Comparison of ENCODE assay signal across 1 mouse cellular context in the genomic region with DNA sequence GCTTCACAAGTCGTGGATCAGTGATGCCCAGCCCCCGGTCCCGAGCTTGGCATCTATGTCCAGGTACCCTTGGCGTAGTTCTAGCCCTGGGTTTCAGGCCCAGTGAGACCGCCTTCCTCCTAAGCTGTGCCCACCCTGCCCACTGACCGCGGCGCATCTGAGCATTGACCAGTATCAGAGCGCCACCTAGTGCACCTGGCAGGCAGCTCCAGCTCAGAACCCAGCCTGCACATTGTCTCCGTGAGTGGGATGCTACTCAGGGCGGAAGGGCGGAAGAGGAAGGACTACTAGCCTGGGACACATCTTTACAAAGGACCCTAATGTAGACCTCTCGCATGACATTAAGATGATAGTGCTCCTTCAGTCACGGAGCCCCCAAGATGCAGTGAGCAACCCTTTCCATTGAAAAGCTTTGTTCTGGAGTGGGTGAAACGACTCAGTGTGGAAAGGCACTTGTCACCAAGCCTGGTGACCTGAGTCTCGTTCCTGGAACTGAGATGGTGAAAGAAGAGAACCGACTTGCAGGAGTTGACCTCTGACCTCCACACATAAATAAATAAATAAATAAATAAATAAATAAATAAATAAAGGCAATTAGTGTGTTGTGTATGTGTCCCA.
TF ChIP-seq lines count a peak whose summit lies in the region.

No protein-coding gene starts in this region.

TF ChIP-seq in CH12.LX, 34 proteins besides CTCF, POLR2A, EP300 and RAD21:
- TF ChIP-seq ZC3H11A (IDR thresholded peaks at IDR 0.05; ENCODE audit: low read depth, low read length) (0 out of 2 replicates have a peak, but pooled peaks have one; percentile 22), TCF12 (IDR thresholded peaks at IDR 0.05; ENCODE audit: low read depth, low read length) (0 out of 2 replicates have a peak, but pooled peaks have one; percentile 38), MAX (IDR thresholded peaks at IDR 0.05; ENCODE audit: low read length) (no peak), POLR2AphosphoS2 (IDR thresholded peaks at IDR 0.05; ENCODE audit: low read depth, low read length) (no peak), HCFC1 (IDR thresholded peaks at IDR 0.05; ENCODE audit: low read depth, low read length) (peak; percentile 37), ELF1 (IDR thresholded peaks at IDR 0.05; ENCODE audit: low read depth, low read length) (peak; percentile 82), RCOR1 (conservative IDR thresholded peaks at IDR 0.05; ENCODE audit: low read depth, low read length) (no peak), NELFE (IDR thresholded peaks at IDR 0.05; ENCODE audit: low read depth, low read length) (no peak), ZMIZ1 (IDR thresholded peaks at IDR 0.05; ENCODE audit: low read depth, low read length) (no peak), SMC3 (IDR thresholded peaks at IDR 0.05; ENCODE audit: low read depth, low read length) (peak; percentile 88), UBTF (IDR thresholded peaks at IDR 0.05; ENCODE audit: low read depth, low read length) (no peak), MYC (IDR thresholded peaks at IDR 0.05; ENCODE audit: low read depth, low read length) (peak; percentile 20; the same call in 1 of the 2 replicates), USF2 (conservative IDR thresholded peaks at IDR 0.05; ENCODE audit: low read depth, low read length) (no peak), GABPA (IDR thresholded peaks at IDR 0.05; ENCODE audit: insufficient replicate concordance, low read depth, low read length) (no peak), CHD2 (IDR thresholded peaks at IDR 0.05; ENCODE audit: low read length) (no peak), MEF2A (IDR thresholded peaks at IDR 0.05; ENCODE audit: borderline replicate concordance, low read depth, low read length) (peak; percentile 58; the same call in 1 of the 2 replicates), ZNF384 (IDR thresholded peaks at IDR 0.05; ENCODE audit: low read depth, low read length) (no peak), E2F4 (IDR thresholded peaks at IDR 0.05; ENCODE audit: insufficient replicate concordance, low read depth, low read length) (no peak), BHLHE40 (IDR thresholded peaks at IDR 0.05; ENCODE audit: low read depth, low read length) (no peak), MAFK (IDR thresholded peaks at IDR 0.05; ENCODE audit: insufficient replicate concordance, low read length) (no peak), SIN3A (IDR thresholded peaks at IDR 0.05; ENCODE audit: low read length) (no peak), ETS1 (conservative IDR thresholded peaks at IDR 0.05; ENCODE audit: low read depth, low read length) (no peak), NRF1 (IDR thresholded peaks at IDR 0.05; ENCODE audit: low read depth, low read length) (peak; percentile 51; the same call in 1 of the 2 replicates), IRF4 (IDR thresholded peaks at IDR 0.05; ENCODE audit: low read depth, low read length) (peak; percentile 54; the same call in 1 of the 2 replicates), PAX5 (IDR thresholded peaks at IDR 0.05; ENCODE audit: low read length) (no peak), ZKSCAN1 (IDR thresholded peaks at IDR 0.05; ENCODE audit: borderline replicate concordance, low read depth, low read length) (no peak), CHD1 (IDR thresholded peaks at IDR 0.05; ENCODE audit: low read depth, low read length) (no peak), JUN (IDR thresholded peaks at IDR 0.05; ENCODE audit: insufficient read depth, low read depth, low read length) (no peak), MAZ (IDR thresholded peaks at IDR 0.05; ENCODE audit: low read depth, low read length) (0 out of 2 replicates have a peak, but pooled peaks have one; percentile 32), KAT2A (IDR thresholded peaks at IDR 0.05; ENCODE audit: insufficient replicate concordance, low read length) (no peak), MXI1 (IDR thresholded peaks at IDR 0.05; ENCODE audit: low read depth, low read length) (no peak; the same call in 1 of the 2 replicates), JUND (conservative IDR thresholded peaks at IDR 0.05; ENCODE audit: low read depth, low read length) (no peak), TBP (conservative IDR thresholded peaks at IDR 0.05; ENCODE audit: low read depth, low read length) (0 out of 2 replicates have a peak, but pooled peaks have one; percentile 33), USF1 (IDR thresholded peaks at IDR 0.05; ENCODE audit: low read depth, low read length) (no peak)
